Mouse (Mus musculus): ENCODE data around the gene Slc6a8. TPM values are rescaled to one million over a fixed set of nuclear protein-coding genes. Genes with fewer than 3 reads are reported as not detected.

The Slc6a8 gene
- polyA plus RNA-seq (2017; shearing (Covaris generic)): not detected

DNA sequence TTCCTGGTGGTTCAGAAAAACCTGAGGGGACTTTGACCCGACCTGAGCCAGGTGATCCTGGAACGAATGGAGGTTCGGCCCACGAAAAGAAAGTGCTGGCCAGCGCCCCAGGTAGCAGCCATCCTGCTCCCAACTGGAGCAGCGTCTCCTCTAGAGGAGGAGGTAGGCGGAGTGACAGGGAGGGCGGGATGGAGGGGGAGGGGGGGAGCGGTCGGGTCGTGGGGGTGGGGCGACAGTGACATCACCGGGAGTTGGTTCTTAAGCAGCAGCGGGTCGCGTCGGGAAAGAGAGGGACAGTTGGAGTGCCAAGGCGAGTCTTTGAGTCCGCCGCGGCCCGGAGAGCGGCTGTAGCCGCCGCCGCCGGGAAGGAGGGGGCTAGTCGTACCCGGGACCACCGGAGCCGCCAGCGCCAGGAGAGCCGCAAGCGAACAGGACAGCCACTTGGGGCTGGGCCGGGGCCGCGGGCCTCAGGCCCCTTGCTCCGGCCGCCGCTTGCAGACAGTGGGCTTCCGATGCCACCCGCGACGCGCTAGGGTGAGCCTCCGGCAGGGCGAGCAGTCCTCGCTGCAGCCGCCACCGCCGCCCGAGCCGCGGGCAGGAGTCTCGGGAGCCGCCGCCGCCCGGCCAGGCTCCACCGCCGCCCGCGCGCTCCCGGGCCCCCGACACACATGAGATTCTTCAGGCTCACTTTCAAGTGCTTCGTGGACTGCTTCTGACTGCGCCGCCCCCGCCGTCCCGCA lies at the start of gene Slc6a8:
TSS of gene Slc6a8 (plus strand) at position 272 of the 740 bp plus-strand sequence.

DNA sequence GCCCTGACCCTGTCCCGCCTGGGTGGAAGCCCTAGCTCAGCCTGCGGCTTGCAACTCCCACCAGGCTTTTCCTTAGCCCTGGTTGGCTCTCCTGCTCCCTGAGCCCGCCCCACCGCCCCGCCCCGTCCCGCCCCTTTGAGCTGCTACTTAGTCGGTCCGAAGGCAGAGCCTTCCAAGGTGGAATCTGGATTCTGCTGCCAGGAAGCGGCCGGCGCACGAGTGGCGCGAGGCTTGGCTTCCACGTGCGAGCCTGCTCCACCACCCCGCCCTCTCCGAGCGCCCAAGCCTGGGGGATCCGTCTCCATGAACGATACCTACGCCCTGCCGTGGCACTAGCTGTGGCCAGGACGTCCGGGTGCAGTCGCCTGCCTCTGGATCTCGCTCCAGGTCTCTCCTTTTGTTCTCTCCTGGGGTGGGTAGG lies 33.7 kb upstream of the Slc6a8 start, which contains the start of gene Dusp9:
TSS of gene Dusp9 (plus strand) at position 165 of the 421 bp plus-strand sequence.

DNA sequence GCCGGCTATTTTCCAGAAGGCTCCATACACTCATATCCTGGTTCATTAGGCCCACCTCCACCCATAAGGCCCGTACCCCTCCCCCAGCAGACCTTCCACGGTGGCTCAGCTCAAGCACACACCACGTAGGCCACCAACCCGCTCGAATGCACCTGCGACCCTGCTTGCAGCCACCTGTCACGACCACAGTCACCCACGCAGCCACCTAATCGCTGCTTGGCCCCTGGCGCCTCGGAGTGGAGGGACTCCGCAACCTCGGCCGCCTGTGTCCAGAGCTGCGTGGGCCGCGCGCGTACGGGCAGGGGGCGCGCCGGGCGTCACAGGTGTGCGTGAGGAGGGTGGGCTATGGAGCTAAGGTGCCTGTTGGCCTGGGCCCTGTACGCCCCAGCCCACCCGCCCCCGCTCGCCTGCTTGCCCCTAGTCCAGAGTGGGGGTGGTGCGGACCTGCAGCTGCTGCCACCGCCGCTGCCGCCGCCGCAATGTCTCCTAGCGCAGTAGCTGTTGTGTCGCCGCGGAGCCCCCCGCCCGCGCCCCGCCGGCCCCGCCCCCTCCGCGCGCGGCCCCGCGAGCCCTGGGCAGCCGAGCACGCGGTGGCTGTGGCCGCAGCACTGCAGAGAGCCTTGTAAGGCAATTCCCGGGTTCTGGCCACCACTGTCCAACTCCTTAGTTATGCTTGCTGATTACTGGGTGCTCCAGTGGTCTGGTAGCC lies 13.2 kb upstream of the Slc6a8 start, which contains the start of gene Pnck:
TSS of gene Pnck (minus strand) at position 543 of the 709 bp plus-strand sequence.

DNA sequence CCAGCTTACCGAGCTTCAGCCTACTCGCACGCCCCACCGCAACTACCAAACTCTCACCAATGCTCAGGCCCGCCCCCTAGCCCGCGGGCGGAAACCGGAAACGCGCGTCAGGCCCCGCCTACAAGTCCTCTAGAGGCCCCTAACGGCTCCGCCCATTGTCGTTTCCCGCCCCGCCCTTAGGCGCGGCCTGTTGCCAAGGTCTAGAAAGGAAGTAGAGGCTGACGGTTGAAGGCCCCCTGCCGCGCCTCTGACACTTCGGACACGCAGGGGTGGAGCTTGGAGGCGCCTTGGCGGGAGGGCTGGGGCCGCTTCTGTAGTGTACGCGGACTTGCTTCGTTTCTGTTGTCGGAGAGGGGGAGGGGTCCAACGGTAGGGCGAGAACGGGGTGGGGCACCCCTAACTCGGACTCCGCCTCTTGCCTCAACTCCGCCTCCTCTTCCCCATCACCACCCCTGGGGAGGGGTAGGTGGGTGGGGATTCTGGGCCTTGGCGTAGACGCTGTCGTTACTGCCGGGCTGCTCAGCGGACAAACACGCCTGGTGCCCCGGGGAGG lies 43.2 kb downstream of the Slc6a8 start, which contains the start of the genes Bcap31 and Abcd1:
TSS of gene Bcap31 (minus strand) at position 67 of the 553 bp plus-strand sequence.
TSS of gene Abcd1 (plus strand) at position 489 of the 553 bp plus-strand sequence.

Other genes with a start within 250 kb of the Slc6a8 start
- not detected for gene Trex2, start 237.8 kb upstream of the Slc6a8 start, polyA plus RNA-seq (2017; shearing (Covaris generic))
- 35.1 TPM for gene Haus7, start 214.1 kb upstream of the Slc6a8 start, polyA plus RNA-seq (2017; shearing (Covaris generic))
- gene Bgn, start 189.5 kb upstream of the Slc6a8 start, polyA plus RNA-seq (2017; shearing (Covaris generic)): not detected
- gene Atp2b3, start 170.1 kb upstream of the Slc6a8 start, polyA plus RNA-seq (2017; shearing (Covaris generic)): not detected
- gene Dusp9, start 33.7 kb upstream of the Slc6a8 start, polyA plus RNA-seq (2017; shearing (Covaris generic)): not detected
- gene Pnck, start 13.0 kb upstream of the Slc6a8 start, polyA plus RNA-seq (2017; shearing (Covaris generic)): 2.1 TPM
- gene Bcap31, start 43.0 kb downstream of the Slc6a8 start, polyA plus RNA-seq (2017; shearing (Covaris generic)): 197 TPM
- gene Abcd1, start 43.4 kb downstream of the Slc6a8 start, polyA plus RNA-seq (2017; shearing (Covaris generic)): 15.5 TPM
- 0.21 TPM for gene Plxnb3, start 83.9 kb downstream of the Slc6a8 start, polyA plus RNA-seq (2017; shearing (Covaris generic))
- 0.68 TPM for gene Srpk3, start 101.3 kb downstream of the Slc6a8 start, polyA plus RNA-seq (2017; shearing (Covaris generic))
- 168 TPM for gene Idh3g, start 113.7 kb downstream of the Slc6a8 start, polyA plus RNA-seq (2017; shearing (Covaris generic))
- 217 TPM for gene Ssr4, start 113.9 kb downstream of the Slc6a8 start, polyA plus RNA-seq (2017; shearing (Covaris generic))
- 0.10 TPM for gene Pdzd4, start 151.8 kb downstream of the Slc6a8 start, polyA plus RNA-seq (2017; shearing (Covaris generic))
- gene Avpr2, start 219.0 kb downstream of the Slc6a8 start, polyA plus RNA-seq (2017; shearing (Covaris generic)): 1.5 TPM
- 24.8 TPM for gene L1cam, start 223.0 kb downstream of the Slc6a8 start, polyA plus RNA-seq (2017; shearing (Covaris generic))
- 216 TPM for gene Arhgap4, start 248.7 kb downstream of the Slc6a8 start, polyA plus RNA-seq (2017; shearing (Covaris generic))
- gene Naa10, start 248.8 kb downstream of the Slc6a8 start, polyA plus RNA-seq (2017; shearing (Covaris generic)): 116 TPM

Measured in effector memory CD4-positive, alpha-beta T cell, adult 7 months (primary cell).